Mouse (Mus musculus): ENCODE measurements around the gene Pik3c2g.

DNA sequence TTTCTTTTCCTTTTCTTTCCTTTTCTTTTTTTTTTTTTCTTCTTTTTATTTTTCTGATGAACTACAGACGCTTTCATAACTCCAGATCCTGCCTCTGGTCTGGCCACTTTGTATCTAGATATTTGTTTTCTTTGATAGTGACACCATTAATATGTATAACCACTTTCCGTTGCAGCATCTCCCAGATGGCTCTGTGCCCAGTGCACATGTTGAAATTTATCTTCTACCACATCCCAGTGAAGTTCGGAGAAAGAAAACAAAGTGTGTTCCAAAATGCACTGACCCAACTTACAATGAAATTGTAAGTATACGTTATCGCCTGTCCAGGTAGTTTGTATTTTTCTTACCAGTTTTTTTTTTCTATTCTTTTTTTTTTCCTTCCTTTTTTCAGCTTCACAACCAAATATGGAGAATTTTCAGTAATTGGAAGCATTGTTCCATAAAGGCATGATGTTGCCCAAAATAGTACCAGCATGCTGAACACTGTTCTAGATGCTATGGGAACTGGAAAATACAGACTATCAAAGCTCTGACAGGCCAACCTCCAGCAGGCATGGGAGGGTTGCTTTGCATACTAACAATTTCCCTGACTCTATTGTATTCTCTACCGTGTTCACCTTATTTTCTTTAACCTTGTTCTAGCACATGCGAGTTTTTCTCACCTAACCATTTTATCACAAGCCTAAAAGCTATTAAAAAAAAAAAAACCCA is 370.7 kb downstream of the Pik3c2g start:
- TF ChIP-seq GABPA (IDR thresholded peaks at IDR 0.05; ENCODE audit: low read depth, low read length) (no peak), CHD2 (IDR thresholded peaks at IDR 0.05; ENCODE audit: low read length) (no peak), JUND (IDR thresholded peaks at IDR 0.05; ENCODE audit: low read depth, low read length) (no peak), SMC3 (IDR thresholded peaks at IDR 0.05; ENCODE audit: low read depth, low read length) (no peak), ZNF384 (IDR thresholded peaks at IDR 0.05; ENCODE audit: low read depth, low read length) (no peak), POLR2A (IDR thresholded peaks at IDR 0.05; ENCODE audit: control insufficient read depth in 1 of 2, insufficient read depth in 1 of 2, low read depth in 1 of 2, low read length in 2 of 2, poor library complexity in 1 of 2) (no peak), MAX (IDR thresholded peaks at IDR 0.05; ENCODE audit: low read length) (no peak), CTCF (IDR thresholded peaks at IDR 0.05 in 2 of 3, conservative IDR thresholded peaks at IDR 0.05 in 1 of 3; ENCODE audit: control insufficient read depth in 1 of 3, insufficient read depth in 1 of 3, low read depth in 2 of 3, low read length in 3 of 3, poor library complexity in 1 of 3, severe bottlenecking in 1 of 3) (no peak), MYC (IDR thresholded peaks at IDR 0.05; ENCODE audit: low read depth, low read length) (no peak), ZC3H11A (IDR thresholded peaks at IDR 0.05; ENCODE audit: low read depth, low read length) (no peak)

All from MEL (cell line).